9 mouse cellular contexts compared by ENCODE assay signal in the genomic region with DNA sequence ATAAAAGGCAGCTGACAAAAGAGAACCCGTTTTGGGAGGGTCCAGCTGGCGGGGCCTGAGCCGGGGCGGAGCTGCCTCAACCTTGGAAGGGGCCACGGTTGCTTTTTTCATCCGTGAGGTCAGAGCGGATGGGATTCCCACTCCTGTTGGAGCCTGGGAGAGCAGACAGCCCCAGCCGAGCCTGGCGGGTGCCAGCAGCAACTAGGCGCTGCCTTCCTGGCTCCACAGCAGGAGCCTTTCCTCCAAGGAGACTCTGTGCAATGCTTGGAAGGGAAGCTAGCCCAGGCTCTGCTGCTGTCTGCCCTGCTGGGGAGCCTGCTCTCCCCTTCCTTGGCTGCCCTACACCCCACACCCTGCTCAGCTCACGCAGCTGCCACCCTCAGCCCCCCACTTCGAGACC.
DNase-seq lines count a peak whose midpoint lies in the region; ATAC-seq and TF ChIP-seq lines count a peak whose summit lies in the region.
"Had no signal": no experiment of that assay in that cellular context is flagged by ENCODE, and none has a peak within 500 bp of the region (broad histone marks: within the 10 kb centered on the region; RNA-seq: fewer than 3 reads in every experiment).

No protein-coding gene starts in this region.

- H3K4me1 ChIP-seq in kidney, postnatal 0 days (replicated peaks; ENCODE audit: insufficient read depth, low read length), result no peaks in the 10 kb centered on the region
- peaks cover 19% of the 10 kb centered on the region for H3K4me1 ChIP-seq in embryonic facial prominence, embryonic 12.5 days
- H3K4me1 ChIP-seq in heart, adult 2 months (ENCODE audit: control insufficient read depth, insufficient read depth, low read length), result peaks cover 2% of the 10 kb centered on the region; the same call in 1 of the 2 replicates
- H3K4me1 ChIP-seq in intestine, postnatal 0 days (replicated peaks; ENCODE audit: control insufficient read depth, insufficient read depth, low read length), result no peaks in the 10 kb centered on the region

- intact Hi-C loops in heart, adult 2 months (cut with DNase I), result no loop called here

- peak overlapping the region; percentile 42; the same call in 1 of the 2 replicates for H3K27ac ChIP-seq in kidney, postnatal 0 days
- H3K27ac ChIP-seq in embryonic facial prominence, embryonic 12.5 days, result no peak overlapping the region
- H3K27ac ChIP-seq in heart, adult 2 months, result no peak overlapping the region
- no peak overlapping the region for H3K27ac ChIP-seq in intestine, postnatal 0 days (ENCODE audit: low read depth, low read length)

- no peak for TF ChIP-seq CTCF in kidney, postnatal 0 days (IDR thresholded peaks at IDR 0.05; ENCODE audit: low read depth)
- TF ChIP-seq CTCF in heart, adult 2 months (IDR thresholded peaks at IDR 0.05), result no peak
- no peak for TF ChIP-seq CTCF in intestine, postnatal 0 days (IDR thresholded peaks at IDR 0.05; ENCODE audit: low read depth)

- DNase-seq in kidney, postnatal 0 days (ENCODE audit: low spot score), result peak; percentile 35
- no peak for DNase-seq in kidney, adult 11 months
- DNase-seq in heart, adult 2 months, result peak; percentile 66 to 79
- peak; percentile 21 to 52 for DNase-seq in lung, postnatal 4 days
- peak; percentile 50 for DNase-seq in right cerebral cortex, postnatal 25 days
- DNase-seq in thymus, postnatal 25 days, result no peak

- 0 out of 2 replicates have a peak overlapping the region, but pooled peaks have one; percentile 27 for H3K9ac ChIP-seq in kidney, postnatal 0 days (ENCODE audit: low read depth, low read length)
- no peak overlapping the region for H3K9ac ChIP-seq in embryonic facial prominence, embryonic 12.5 days
- no peak overlapping the region for H3K9ac ChIP-seq in heart, adult 2 months (ENCODE audit: low read depth, low read length)
- no peak overlapping the region for H3K9ac ChIP-seq in intestine, postnatal 0 days (ENCODE audit: low read depth, low read length)

- H3K4me2 ChIP-seq in kidney, postnatal 0 days (ENCODE audit: low read length), result peak overlapping the region; percentile 45
- H3K4me2 ChIP-seq in embryonic facial prominence, embryonic 12.5 days (replicated peaks), result peak overlapping the region; percentile 23
- H3K4me2 ChIP-seq in intestine, postnatal 0 days (replicated peaks; ENCODE audit: low read depth), result peak overlapping the region; percentile 17

- no peak for TF ChIP-seq EP300 in heart, adult 2 months (IDR thresholded peaks at IDR 0.05; ENCODE audit: insufficient read depth, low read depth, low read length)

- H3K36me3 ChIP-seq in kidney, postnatal 0 days (ENCODE audit: insufficient read depth, low read length), result no peaks in the 10 kb centered on the region
- H3K36me3 ChIP-seq in embryonic facial prominence, embryonic 12.5 days, result no peaks in the 10 kb centered on the region
- no peaks in the 10 kb centered on the region for H3K36me3 ChIP-seq in heart, adult 2 months (ENCODE audit: control insufficient read depth, insufficient read depth, low read length)
- no peaks in the 10 kb centered on the region for H3K36me3 ChIP-seq in intestine, postnatal 0 days (ENCODE audit: control insufficient read depth, insufficient read depth)

- H3K9me3 ChIP-seq in kidney, postnatal 0 days (replicated peaks; ENCODE audit: low read length), result no peaks in the 10 kb centered on the region
- no peaks in the 10 kb centered on the region for H3K9me3 ChIP-seq in embryonic facial prominence, embryonic 12.5 days
- H3K9me3 ChIP-seq in intestine, postnatal 0 days (ENCODE audit: control insufficient read depth), result no peaks in the 10 kb centered on the region

- no peaks in the 10 kb centered on the region for H3K27me3 ChIP-seq in kidney, postnatal 0 days (ENCODE audit: insufficient read depth, low read length)
- H3K27me3 ChIP-seq in embryonic facial prominence, embryonic 12.5 days, result no peaks in the 10 kb centered on the region
- H3K27me3 ChIP-seq in heart, adult 2 months (ENCODE audit: control insufficient read depth, insufficient read depth, low read length), result no peaks in the 10 kb centered on the region
- no peaks in the 10 kb centered on the region for H3K27me3 ChIP-seq in intestine, postnatal 0 days (replicated peaks; ENCODE audit: control insufficient read depth, insufficient read depth, low read length)
- H3K27me3 ChIP-seq: Patski had no signal

- no peak overlapping the region for H3K4me3 ChIP-seq in kidney, postnatal 0 days (replicated peaks; ENCODE audit: low read depth, low read length)
- H3K4me3 ChIP-seq in embryonic facial prominence, embryonic 12.5 days, result no peak overlapping the region
- no peak overlapping the region for H3K4me3 ChIP-seq in heart, adult 2 months
- H3K4me3 ChIP-seq in intestine, postnatal 0 days (ENCODE audit: low read depth, low read length), result no peak overlapping the region

- whole genome bisulfite sequencing in kidney, postnatal 0 days, result 9% methylated on average over 12 of the region's 12 CpGs
- WGBS in embryonic facial prominence, embryonic 12.5 days, result 19% methylated on average over 12 of the region's 12 CpGs
- WGBS in heart, adult 2 months, result 15% methylated on average over 12 of the region's 12 CpGs
- WGBS in intestine, postnatal 0 days, result 23% methylated on average over 12 of the region's 12 CpGs

- no peak for TF ChIP-seq POLR2A in heart, adult 2 months (IDR thresholded peaks at IDR 0.05; ENCODE audit: insufficient read depth, low read depth, low read length)

- H3K79me2 ChIP-seq in heart, adult 2 months (replicated peaks; ENCODE audit: control insufficient read depth, insufficient read depth, low read length), result no peaks in the 10 kb centered on the region

- 0 out of 2 replicates have a peak, but pooled peaks have one; percentile 36 for ATAC-seq in kidney, postnatal 0 days (replicated peaks; ENCODE audit: low FRiP score, low read depth)
- ATAC-seq in embryonic facial prominence, embryonic 12.5 days (ENCODE audit: insufficient number of reproducible peaks, insufficient read depth, low FRiP score, low TSS enrichment), result peak; percentile 60; the same call in 1 of the 2 replicates
- no peak for ATAC-seq in intestine, postnatal 0 days
- ATAC-seq: Patski had no signal

Comparison
In these comparisons a context has a peak if more than half of its experiments do, and no peak if none do; other contexts are left out.
1. DNase-seq: peak in kidney, postnatal 0 days (single experiment), heart, adult 2 months (2 of 2), lung, postnatal 4 days (2 of 2) and right cerebral cortex, postnatal 25 days (single experiment); none in kidney, adult 11 months (single experiment) and thymus, postnatal 25 days (single experiment).
2. Peak in every context shown above with its lines, with median percentiles within 50 percentile points of each other: H3K4me2 ChIP-seq.